Mouse (Mus musculus) mammary gland, adult 2 months (tissue): ENCODE results near the gene Zfp980. TPM values are rescaled to one million over a fixed set of nuclear protein-coding genes. Genes with fewer than 3 reads are reported as not detected.

Experiments used
- polyA plus RNA-seq: library from polyadenylated mRNA; depleted of rRNA; stranded (reverse); fragments of >200 nt; gene quantifications from 2 replicates; pipeline ENCODE4 v1.2.3, GENCODE M21; 2012; ENCODE audit warnings: low replicate concordance; rRNA removed

Zfp980 gene
- 0.07 TPM in 1 of 2 replicates, not detected in the other for polyA plus RNA-seq

GRCm38 (mm10) chr4:145670385-145670784, at the start of gene Zfp980:
Gene Zfp980, plus strand, starts transcription at chr4:145670685.

Other genes starting within 250 kb of the Zfp980 start
- gene Zfp990, start 159.9 kb upstream of the Zfp980 start, polyA plus RNA-seq, result 0.13 and 0.66 TPM in 2 replicates
- gene Gm13212, start 85.5 kb upstream of the Zfp980 start, polyA plus RNA-seq, result 0.08 and 0.45 TPM in 2 replicates
- not detected in 2 replicates for gene Zfp986, start 198.1 kb downstream of the Zfp980 start, polyA plus RNA-seq